Mouse (Mus musculus): ENCODE measurements around the gene Ganab. TPM values are rescaled to one million over a fixed set of nuclear protein-coding genes. Genes with fewer than 3 reads are reported as not detected.

Gene Ganab
- polyA plus RNA-seq, 1 experiment from 2014 or later, result 130 TPM

GRCm38 (mm10) chr19:8941136-8941514, 43.3 kb downstream of the Ganab start:
- Histone ChIP-seq H3K9me3 (replicated peaks) (no peaks in the 10 kb centered on the region), H3K4me3 (replicated peaks) (peak overlapping the region; percentile 63), H3K36me3 (peaks cover 63% of the 10 kb centered on the region), H3K9ac (peak overlapping the region; percentile 96), H3K4me2 (peak overlapping the region; percentile 72), H3K4me1 (peaks cover 45% of the 10 kb centered on the region), H3K27me3 (no peaks in the 10 kb centered on the region), H3K27ac (peak overlapping the region; percentile 99)
- peak; percentile 22 for ATAC-seq (replicated peaks; ENCODE audit: low FRiP score)
- WGBS, result 25% methylated on average over 10 of the region's 10 CpGs

GRCm38 (mm10) chr19:8941515-8942217, 43.8 kb downstream of the Ganab start, which contains the start of gene Mta2:
Gene Mta2 (plus strand): TSS chr19:8941875.
- H3K4me3 ChIP-seq (replicated peaks), result peak within 1 kb of the TSS; percentile 63
- no peaks in the 10 kb centered on the region for H3K27me3 ChIP-seq
- H3K9ac ChIP-seq, result peak within 1 kb of the TSS; percentile 96
- H3K27ac ChIP-seq, result peak within 1 kb of the TSS; percentile 99
- H3K9me3 ChIP-seq (replicated peaks), result no peaks in the 10 kb centered on the region
- peak; percentile 94 for ATAC-seq (replicated peaks; ENCODE audit: low FRiP score)
- H3K4me1 ChIP-seq, result peaks cover 45% of the 10 kb centered on the region
- under 1% methylated on average over 64 of the region's 64 CpGs for WGBS
- H3K36me3 ChIP-seq, result peaks cover 63% of the 10 kb centered on the region
- H3K4me2 ChIP-seq, result peak within 1 kb of the TSS; percentile 72

- Histone ChIP-seq H3K9me3 (replicated peaks) (no peaks in the 10 kb centered on the region), H3K4me3 (replicated peaks) (peak overlapping the region; percentile 63), H3K36me3 (peaks cover 63% of the 10 kb centered on the region), H3K27ac (peak overlapping the region; percentile 99), H3K27me3 (no peaks in the 10 kb centered on the region), H3K9ac (peak overlapping the region; percentile 96), H3K4me2 (peak overlapping the region; percentile 72), H3K4me1 (peaks cover 45% of the 10 kb centered on the region)
- 0% methylated on average over 46 of the region's 46 CpGs for WGBS
- peak; percentile 73 for ATAC-seq (replicated peaks; ENCODE audit: low FRiP score)
Observed at GRCm38 (mm10) chr19:8942276-8942964, 44.5 kb downstream of the Ganab start.

- Histone ChIP-seq H3K4me1 (peaks cover 45% of the 10 kb centered on the region), H3K9ac (peak overlapping the region; percentile 96), H3K27ac (peak overlapping the region; percentile 99), H3K4me3 (replicated peaks) (peak overlapping the region; percentile 63), H3K9me3 (replicated peaks) (no peaks in the 10 kb centered on the region), H3K27me3 (no peaks in the 10 kb centered on the region), H3K4me2 (peak overlapping the region; percentile 72), H3K36me3 (peaks cover 64% of the 10 kb centered on the region)
- ATAC-seq (replicated peaks; ENCODE audit: low FRiP score), result no peak
- WGBS, result 55% methylated on average over 2 of the region's 2 CpGs
Observed at GRCm38 (mm10) chr19:8943047-8943446, 45.2 kb downstream of the Ganab start.

GRCm38 (mm10) chr19:8944062-8944461, 46.2 kb downstream of the Ganab start:
- peak overlapping the region; percentile 63 for H3K4me3 ChIP-seq (replicated peaks)
- no peaks in the 10 kb centered on the region for H3K9me3 ChIP-seq (replicated peaks)
- no peak for ATAC-seq (replicated peaks; ENCODE audit: low FRiP score)
- 52% methylated on average over 5 of the region's 5 CpGs for WGBS
- H3K4me1 ChIP-seq, result peaks cover 45% of the 10 kb centered on the region
- H3K27ac ChIP-seq, result peak overlapping the region; percentile 73
- peak overlapping the region; percentile 72 for H3K4me2 ChIP-seq
- peak overlapping the region; percentile 41; the same call in 1 of the 2 replicates for H3K9ac ChIP-seq
- H3K27me3 ChIP-seq, result no peaks in the 10 kb centered on the region
- peaks cover 64% of the 10 kb centered on the region for H3K36me3 ChIP-seq

- Histone ChIP-seq H3K36me3 (peaks cover 64% of the 10 kb centered on the region), H3K27ac (peak overlapping the region; percentile 33)
Observed at GRCm38 (mm10) chr19:8944750-8945149, 46.9 kb downstream of the Ganab start.

GRCm38 (mm10) chr19:8945251-8945650, 47.4 kb downstream of the Ganab start:
- peak overlapping the region; percentile 33 for H3K27ac ChIP-seq
- H3K9me3 ChIP-seq (replicated peaks), result no peaks in the 10 kb centered on the region
- peak overlapping the region; percentile 72 for H3K4me2 ChIP-seq
- H3K27me3 ChIP-seq, result no peaks in the 10 kb centered on the region
- peaks cover 42% of the 10 kb centered on the region for H3K4me1 ChIP-seq
- ATAC-seq (replicated peaks; ENCODE audit: low FRiP score), result no peak
- H3K36me3 ChIP-seq, result peaks cover 69% of the 10 kb centered on the region
- H3K9ac ChIP-seq, result peak overlapping the region; percentile 26; the same call in 1 of the 2 replicates
- 79% methylated on average over 6 of the region's 6 CpGs for WGBS
- H3K4me3 ChIP-seq (replicated peaks), result peak overlapping the region; percentile 35

More at GRCm38 (mm10) chr19:8944750-8945149, 46.9 kb downstream of the Ganab start:
- Histone ChIP-seq H3K27me3 (no peaks in the 10 kb centered on the region), H3K9ac (peak overlapping the region; percentile 26; the same call in 1 of the 2 replicates), H3K4me3 (replicated peaks) (peak overlapping the region; percentile 35), H3K4me2 (peak overlapping the region; percentile 72), H3K9me3 (replicated peaks) (no peaks in the 10 kb centered on the region), H3K4me1 (peaks cover 45% of the 10 kb centered on the region)
- ATAC-seq (replicated peaks; ENCODE audit: low FRiP score), result no peak
- 20% methylated on average over 5 of the region's 5 CpGs for WGBS

GRCm38 (mm10) chr19:8946929-8947328, 49.1 kb downstream of the Ganab start:
- ATAC-seq (replicated peaks; ENCODE audit: low FRiP score), result no peak
- Histone ChIP-seq H3K4me3 (replicated peaks) (no peak overlapping the region), H3K9ac (no peak overlapping the region), H3K4me1 (peaks cover 29% of the 10 kb centered on the region), H3K27me3 (no peaks in the 10 kb centered on the region), H3K27ac (no peak overlapping the region), H3K9me3 (replicated peaks) (no peaks in the 10 kb centered on the region), H3K4me2 (no peak overlapping the region), H3K36me3 (peaks cover 86% of the 10 kb centered on the region)
- WGBS, result 93% methylated on average over 7 of the region's 7 CpGs

GRCm38 (mm10) chr19:8950190-8950589, 52.3 kb downstream of the Ganab start:
- WGBS, result 93% methylated on average over 5 of the region's 5 CpGs
- no peaks in the 10 kb centered on the region for H3K27me3 ChIP-seq

GRCm38 (mm10) chr19:8952241-8952640, 54.4 kb downstream of the Ganab start:
- ATAC-seq (replicated peaks; ENCODE audit: low FRiP score), result no peak
- peaks cover 79% of the 10 kb centered on the region for H3K36me3 ChIP-seq

More at GRCm38 (mm10) chr19:8950190-8950589, 52.3 kb downstream of the Ganab start:
- Histone ChIP-seq H3K4me2 (no peak overlapping the region), H3K4me3 (replicated peaks) (no peak overlapping the region), H3K36me3 (peaks cover 81% of the 10 kb centered on the region), H3K9ac (no peak overlapping the region), H3K9me3 (replicated peaks) (no peaks in the 10 kb centered on the region), H3K4me1 (peaks cover 25% of the 10 kb centered on the region), H3K27ac (no peak overlapping the region)
- ATAC-seq (replicated peaks; ENCODE audit: low FRiP score), result no peak

GRCm38 (mm10) chr19:8953135-8954039, 55.5 kb downstream of the Ganab start, which contains the start of gene Tut1:
Gene Tut1 (plus strand): TSS chr19:8953847.
- H3K36me3 ChIP-seq, result peaks cover 78% of the 10 kb centered on the region
- peak within 1 kb of the TSS; percentile 77 for H3K9ac ChIP-seq
- peak within 1 kb of the TSS; percentile 83 for H3K4me2 ChIP-seq
- H3K27me3 ChIP-seq, result no peaks in the 10 kb centered on the region
- ATAC-seq (replicated peaks; ENCODE audit: low FRiP score), result peak; percentile 97
- WGBS, result 4% methylated on average over 46 of the region's 46 CpGs
- peak within 1 kb of the TSS; percentile 83 for H3K27ac ChIP-seq
- no peaks in the 10 kb centered on the region for H3K9me3 ChIP-seq (replicated peaks)
- peak within 1 kb of the TSS; percentile 80 for H3K4me3 ChIP-seq (replicated peaks)
- peaks cover 21% of the 10 kb centered on the region for H3K4me1 ChIP-seq

More at GRCm38 (mm10) chr19:8952241-8952640, 54.4 kb downstream of the Ganab start:
- H3K27me3 ChIP-seq, result no peaks in the 10 kb centered on the region
- no peak overlapping the region for H3K9ac ChIP-seq
- H3K4me1 ChIP-seq, result peaks cover 21% of the 10 kb centered on the region
- no peak overlapping the region for H3K27ac ChIP-seq
- WGBS, result 91% methylated on average over 9 of the region's 9 CpGs
- H3K9me3 ChIP-seq (replicated peaks), result no peaks in the 10 kb centered on the region
- H3K4me3 ChIP-seq (replicated peaks), result no peak overlapping the region
- no peak overlapping the region for H3K4me2 ChIP-seq

Data from kidney, embryonic 15.5 days (tissue).